Mouse (Mus musculus): ENCODE measurements around the gene 3100002H09Rik. TPM values are rescaled to one million over a fixed set of nuclear protein-coding genes. Genes with fewer than 3 reads are reported as not detected.

The 3100002H09Rik gene
- not detected in 2 replicates for total RNA-seq (2021)
- long read RNA-seq = 0 reads

DNA sequence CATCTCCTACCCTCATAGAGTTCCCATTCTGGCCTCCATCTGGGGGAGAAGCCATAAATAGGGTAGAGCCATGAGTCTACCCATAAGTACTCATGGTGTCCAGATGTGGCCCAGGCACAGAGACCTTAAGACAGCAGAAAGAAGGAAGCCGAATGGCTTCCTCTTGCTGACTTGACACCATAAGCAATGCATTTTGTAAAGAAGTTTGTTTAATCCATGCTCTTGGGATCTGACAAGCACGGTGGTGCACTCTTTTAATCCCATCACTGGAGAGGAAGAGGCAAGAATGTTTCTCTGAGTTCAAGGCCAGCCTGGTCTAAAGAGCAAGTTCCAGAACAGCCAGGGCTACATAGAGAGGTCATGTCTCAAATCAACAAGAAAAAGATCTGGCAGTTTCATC is at the start of gene 3100002H09Rik:
TSS of gene 3100002H09Rik (minus strand) at position 101 of the 400 bp plus-strand sequence.
- no peak for DNase-seq

DNA sequence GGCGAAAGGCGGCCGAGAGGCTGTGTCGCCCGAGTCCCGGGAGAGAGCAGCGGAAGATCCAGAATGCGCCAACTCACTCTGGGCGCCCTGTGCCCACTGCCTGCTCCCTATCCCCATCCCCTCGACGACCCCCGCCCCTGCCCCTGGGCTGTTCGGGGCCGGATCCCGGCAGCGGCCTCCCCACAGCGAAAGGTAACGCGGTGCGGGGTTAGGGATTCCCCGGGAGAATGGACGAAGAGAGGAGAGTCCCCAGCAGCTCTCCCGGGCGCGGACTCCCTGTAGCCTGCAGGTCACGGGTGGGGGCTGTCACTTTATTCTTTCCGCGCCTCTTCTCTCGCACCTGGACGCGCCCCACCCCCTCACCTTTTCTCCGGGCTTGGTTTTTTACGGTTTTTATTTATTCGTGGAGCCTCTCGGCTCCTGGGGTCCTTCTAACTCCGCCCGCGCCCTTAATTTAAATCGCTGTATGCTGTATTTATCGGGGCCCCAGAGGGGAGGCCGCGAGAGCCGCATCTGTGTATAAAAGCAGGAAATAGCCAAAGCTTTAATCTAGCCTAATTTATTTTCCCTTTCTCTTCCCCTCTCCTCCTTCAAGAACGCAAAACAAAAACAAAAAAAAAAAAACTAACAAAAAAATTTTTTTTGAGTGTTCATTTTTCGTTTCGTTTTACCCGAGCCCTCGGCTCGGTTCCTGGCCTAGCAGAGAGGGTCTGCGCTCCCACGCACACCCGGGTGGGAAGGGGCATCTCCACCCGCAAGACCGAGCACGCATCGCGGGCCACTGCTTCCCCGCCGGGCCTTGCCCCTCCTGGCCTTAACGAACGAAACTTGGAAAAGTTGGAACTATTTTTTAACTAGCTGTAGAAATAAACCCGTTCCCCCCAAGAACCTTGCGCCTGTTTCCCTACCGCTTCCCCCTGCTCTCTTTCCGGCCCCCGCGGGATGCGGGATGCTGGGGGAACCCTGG is 48.9 kb upstream of the 3100002H09Rik start:
- DNase-seq = no peak

GRCm38 (mm10) chr4:124658412-124658851 is 47.8 kb upstream of the 3100002H09Rik start:
- DNase-seq = no peak

DNA sequence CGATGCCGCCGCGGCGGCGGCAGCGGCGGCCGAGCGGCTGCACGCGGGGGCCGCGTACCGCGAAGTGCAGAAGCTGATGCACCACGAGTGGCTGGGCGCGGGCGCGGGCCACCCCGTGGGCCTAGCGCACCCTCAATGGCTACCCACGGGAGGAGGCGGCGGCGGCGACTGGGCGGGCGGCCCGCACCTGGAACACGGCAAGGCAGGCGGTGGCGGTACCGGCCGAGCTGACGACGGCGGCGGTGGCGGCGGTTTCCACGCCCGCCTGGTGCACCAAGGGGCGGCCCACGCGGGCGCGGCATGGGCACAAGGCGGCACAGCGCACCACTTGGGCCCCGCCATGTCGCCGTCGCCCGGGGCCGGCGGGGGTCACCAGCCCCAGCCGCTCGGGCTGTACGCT is 47.2 kb upstream of the 3100002H09Rik start:
- no peak for DNase-seq

DNA sequence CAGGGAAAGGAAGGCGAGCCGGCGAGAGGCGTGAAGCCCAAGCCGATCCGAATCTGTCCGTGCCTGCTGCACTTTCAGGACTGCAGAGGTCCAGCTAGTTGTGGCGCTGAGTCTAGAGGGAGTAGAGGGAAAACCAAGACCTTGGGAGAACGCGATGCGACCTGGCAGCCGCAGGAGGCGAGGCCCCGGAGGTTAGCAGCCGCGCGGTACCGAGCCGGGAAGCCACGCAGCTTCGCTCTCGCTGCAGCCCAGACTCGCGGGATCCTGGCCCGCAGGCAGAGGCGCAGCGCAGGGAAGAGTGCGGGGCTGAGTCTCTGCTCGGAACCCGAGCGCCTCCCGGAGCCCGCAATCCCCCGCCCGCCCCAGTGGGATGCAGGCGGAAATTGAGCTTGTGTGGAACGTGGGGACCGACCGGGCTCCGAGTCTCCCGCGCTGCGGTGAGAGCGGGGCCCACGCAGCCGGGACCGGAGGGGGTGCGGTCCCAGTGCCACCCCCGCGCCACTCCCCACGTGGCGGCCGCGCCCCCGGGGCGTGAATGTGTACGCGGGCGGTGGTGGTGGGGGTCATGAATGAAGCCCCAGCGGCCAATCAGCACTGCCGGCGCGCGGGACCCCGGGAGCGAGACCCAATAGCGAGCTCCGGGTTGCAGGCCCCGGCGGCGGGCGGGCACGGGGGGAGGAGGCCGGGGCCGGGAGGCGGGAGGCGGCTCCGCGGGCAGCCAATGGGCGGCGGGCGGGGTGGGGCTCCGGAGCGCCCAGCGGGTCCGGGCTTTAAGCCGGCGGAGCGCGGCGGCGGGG is 46.4 kb upstream of the 3100002H09Rik start:
- DNase-seq = peak; percentile 89

GRCm38 (mm10) chr4:124656518-124656853 is 45.9 kb upstream of the 3100002H09Rik start, which contains the start of gene Pou3f1:
Gene Pou3f1, plus strand, starts transcription at chr4:124656807.
- no peak for DNase-seq

DNA sequence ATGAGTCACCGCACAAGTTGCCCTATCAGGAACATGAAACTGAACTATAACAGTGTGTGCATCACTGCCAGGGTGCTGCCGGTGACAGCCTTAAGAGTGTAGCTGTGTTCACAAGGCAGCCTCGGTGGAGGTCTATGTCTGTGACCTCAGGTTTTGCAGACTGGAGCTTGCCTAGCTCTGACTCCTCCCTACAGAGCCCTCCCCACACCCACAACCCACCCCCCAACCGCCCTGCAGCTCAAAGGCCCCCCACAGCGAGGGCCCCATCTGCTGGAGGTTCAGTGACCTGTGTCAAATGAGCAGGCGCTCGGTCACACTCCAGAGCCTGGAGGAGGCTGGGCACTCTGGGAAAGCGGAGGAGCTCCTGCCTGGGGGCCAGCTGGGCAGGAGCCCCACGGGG is 42.3 kb upstream of the 3100002H09Rik start:
- no peak for DNase-seq

GRCm38 (mm10) chr4:124647909-124648308 is 37.3 kb upstream of the 3100002H09Rik start:
- no peak for DNase-seq

GRCm38 (mm10) chr4:124646591-124646990 is 36.0 kb upstream of the 3100002H09Rik start:
- no peak for DNase-seq

DNA sequence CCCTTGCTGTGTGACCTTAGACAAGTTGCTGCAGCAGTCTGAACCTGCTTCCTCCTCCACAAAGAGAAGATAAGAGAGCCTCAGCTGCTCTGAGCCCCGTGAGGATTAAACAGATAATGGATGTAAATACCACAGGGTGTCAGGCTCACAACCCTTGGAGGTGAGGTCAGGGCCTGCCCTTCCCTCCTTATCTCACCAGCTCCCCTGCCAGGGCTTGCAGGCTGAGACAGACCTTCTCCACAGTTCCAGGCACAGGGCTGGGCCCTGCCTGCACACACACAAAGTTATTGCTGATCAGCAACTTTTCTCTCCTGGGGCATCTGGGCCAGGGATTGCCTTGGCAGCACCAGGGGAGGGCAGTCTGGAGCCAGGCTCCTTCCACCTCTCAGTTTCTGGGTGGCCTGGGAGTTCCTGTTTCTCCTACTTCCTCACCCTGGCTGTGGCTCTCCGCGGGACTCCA is 34.4 kb upstream of the 3100002H09Rik start:
- no peak for DNase-seq

DNA sequence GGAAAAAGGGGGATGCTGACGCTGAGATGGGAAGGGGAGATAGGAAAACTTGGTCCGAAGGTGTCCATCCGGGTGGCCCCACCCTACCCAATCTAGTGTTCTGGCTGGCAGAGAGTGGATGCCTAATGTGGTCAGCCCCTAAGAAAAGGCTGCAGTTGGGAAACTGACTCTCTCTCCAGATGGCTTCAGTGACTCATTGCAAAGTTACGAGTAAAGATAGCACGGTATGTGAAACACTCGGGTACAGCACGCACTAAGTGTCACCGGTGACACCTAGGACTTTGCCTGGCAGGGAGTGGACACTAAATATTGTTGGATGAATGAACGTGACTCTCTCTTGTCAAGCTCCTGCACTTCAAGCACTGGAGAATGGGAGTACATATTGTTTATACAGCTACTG is 33.3 kb upstream of the 3100002H09Rik start:
- no peak for DNase-seq

DNA sequence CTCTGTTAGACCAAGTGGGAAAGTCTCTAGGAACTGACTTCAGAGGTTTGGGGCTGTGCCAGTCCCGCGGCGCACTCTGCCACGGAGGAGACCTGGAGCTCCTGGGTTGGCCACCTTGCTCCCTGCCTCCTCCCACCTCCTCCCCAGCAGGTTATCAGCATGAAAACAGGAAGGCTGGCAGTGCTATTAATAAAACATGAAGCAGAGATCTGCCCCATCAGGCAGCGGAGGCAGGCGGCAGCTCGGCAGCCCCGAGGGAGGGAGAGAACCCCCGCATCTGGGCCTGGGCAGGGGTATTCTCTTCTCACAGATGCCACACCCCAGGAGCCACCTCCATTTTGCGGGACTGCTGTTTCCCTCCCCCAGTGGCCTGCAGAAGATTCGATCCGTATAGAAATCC is 29.1 kb upstream of the 3100002H09Rik start:
- DNase-seq = no peak

DNA sequence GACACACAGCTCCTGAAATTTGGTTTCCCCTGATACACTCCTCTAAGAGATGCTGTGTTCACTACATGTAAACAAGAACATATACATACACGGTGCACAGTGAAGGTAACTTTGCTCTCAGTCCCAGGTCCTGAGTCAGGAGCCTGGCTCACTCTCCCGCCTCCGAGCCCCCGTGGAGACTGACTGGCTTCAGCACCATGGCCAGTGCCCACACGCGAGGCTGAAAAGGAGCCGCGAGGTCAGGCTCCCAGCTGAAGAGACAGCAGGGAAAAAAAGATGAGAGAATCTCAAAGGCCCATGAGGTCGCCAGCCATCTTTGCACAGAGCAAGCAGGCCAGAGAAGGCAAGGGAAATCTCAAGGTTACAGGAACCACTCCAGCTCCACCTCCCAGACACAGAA is 22.7 kb upstream of the 3100002H09Rik start:
- peak; percentile 68 for DNase-seq

DNA sequence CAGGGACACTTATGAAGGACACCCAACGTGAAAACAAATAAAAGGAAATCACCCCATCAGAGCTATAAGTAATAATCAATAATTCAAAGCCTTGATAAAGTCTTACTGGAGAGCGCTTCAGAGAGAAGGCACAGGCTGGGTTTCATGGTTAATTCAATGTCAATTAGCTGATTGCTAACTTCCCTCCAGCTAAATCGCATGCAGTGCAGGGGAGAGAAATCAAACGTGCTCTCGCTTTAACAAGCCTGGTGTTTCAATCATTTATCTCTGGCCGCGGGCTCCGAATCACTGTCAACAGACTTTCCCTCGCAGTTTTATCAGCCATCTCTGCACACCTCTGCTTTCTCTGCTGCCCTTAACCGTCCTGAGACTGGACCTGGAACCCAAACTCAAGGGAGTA is 22.3 kb upstream of the 3100002H09Rik start:
- no peak for DNase-seq

DNA sequence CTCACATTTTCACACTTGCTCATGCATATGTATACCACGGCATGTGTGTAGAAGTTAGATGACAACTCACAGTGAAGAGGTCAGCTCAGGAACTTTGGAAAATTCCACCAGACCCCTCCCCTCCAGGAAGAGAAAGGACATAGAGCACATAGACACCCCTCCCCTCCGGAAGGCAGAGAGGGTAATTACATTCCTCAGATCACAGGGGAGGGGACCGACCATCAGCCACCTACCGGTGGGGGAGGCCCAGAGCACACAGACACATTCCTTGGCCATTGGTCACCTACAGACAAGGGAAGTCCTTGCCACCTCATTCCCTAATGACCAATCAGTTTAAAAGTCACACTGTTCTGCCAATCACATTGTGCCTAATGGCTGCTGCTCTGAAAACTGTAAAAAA is 20.9 kb upstream of the 3100002H09Rik start:
- DNase-seq = no peak

DNA sequence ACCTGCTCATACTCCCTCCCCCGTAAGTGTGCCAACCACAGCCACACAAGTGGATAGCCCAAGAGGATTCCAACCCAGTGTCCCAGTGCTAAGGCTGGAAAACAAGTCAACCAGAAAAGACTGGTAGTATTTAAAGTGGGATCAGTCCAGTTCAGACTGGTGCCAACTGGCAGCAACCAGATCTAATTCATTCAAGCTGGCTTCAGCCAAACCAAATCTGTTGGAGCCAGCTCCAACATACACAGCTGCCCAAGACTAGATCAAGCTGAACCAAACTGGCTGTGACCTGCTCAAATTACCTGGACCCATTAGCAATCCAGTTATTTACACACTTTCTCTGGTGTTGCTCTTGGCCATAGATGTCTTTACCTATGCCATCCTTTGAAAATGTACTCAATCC is 16.2 kb upstream of the 3100002H09Rik start:
- DNase-seq = no peak

DNA sequence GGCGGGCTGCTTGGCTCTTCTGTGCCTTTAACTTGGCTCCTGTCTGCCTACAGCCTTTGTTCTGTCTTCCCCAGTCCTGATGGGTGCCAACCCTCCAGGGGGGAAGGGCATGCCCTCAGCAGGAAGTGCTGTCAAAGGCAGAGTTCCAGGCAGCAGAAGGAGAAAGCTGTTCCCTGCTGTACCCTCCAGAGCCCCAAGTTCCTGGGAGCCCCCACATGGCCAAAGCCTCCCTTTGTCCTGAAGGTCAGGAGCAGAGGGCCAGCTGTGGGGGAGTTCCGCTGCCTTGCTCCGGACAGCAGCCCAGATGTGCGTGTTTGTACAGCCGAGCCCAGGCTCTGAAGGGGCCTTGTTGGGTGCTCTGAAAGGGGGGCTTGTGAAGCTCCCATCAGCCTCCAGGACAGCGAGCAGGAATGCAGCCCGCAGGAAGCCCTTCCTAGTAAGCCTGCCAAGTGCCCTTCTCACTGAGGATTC is 13.5 kb upstream of the 3100002H09Rik start:
- DNase-seq = no peak

DNA sequence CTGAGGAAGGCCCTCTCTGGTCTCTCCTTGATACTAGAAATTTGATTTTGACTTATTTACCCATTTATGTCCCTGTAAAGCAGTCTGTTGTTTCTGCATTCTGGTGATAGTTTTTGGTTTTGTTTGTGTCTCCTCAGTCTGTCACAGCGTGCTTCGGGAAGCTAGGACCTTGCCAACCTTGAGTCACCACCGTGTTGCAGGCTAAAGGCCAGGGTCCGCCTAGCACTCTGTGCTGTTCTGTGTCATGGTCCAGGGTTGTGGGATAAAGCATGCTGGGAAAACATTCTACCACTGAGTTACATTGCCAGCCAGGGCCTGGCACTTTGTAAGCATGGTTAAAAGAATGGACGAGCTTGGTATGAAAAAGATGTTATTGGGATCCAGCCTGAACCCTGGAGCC is 12.0 kb upstream of the 3100002H09Rik start:
- peak; percentile 21 for DNase-seq

DNA sequence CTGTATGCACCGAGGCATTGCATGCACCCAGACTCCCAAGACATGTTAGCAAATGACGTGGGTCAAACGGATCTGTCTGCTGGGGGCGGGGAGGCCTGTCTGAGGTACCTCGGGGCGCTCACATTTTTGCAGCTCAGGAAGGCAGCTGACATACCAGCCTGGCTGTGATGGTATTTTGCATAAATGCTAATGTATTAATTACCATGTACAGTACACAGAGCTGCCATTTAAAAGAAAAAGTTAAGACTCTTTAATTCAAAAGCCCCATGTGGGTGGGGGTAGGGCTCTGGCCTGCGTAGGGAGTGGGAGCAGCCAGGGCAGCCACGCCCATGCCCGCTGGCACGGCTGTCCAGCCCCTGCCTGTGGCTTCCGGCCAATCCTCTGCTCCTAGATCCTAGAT is 10.8 kb upstream of the 3100002H09Rik start:
- no peak for DNase-seq

GRCm38 (mm10) chr4:124618599-124618998 is 8.0 kb upstream of the 3100002H09Rik start:
- no peak for DNase-seq

GRCm38 (mm10) chr4:124616636-124617035 is 6.0 kb upstream of the 3100002H09Rik start:
- DNase-seq = no peak

- DNase-seq = no peak
These were observed 5.4 kb upstream of the 3100002H09Rik start for GRCm38 (mm10) chr4:124615986-124616385.

GRCm38 (mm10) chr4:124615406-124615960 is 4.9 kb upstream of the 3100002H09Rik start:
- DNase-seq = no peak

All from adrenal gland, postnatal 25 days (tissue).